Mouse (Mus musculus): ENCODE data around the gene 4833423E24Rik.

Gene 4833423E24Rik

DNA sequence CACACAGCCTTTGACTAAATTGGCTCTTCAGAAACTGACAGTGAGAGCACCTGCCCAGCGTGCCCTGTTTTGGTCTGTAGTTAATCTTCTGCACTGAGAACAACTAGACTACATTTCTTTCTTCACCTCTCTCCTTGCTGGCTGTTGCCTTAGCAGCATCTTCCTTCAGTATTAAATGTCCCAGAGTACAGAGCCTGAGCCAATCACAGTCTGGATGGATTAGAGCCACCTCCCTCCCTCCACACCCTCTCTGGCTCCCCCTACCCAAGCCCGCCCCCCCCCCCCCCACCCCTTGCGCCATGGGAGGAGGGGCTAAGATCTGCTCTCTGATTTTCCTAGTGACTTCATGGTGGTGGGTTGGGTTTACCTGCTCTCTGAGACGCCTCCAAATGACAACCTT is at the start of gene 4833423E24Rik:
TSS of gene 4833423E24Rik (minus strand) at position 146 of the 400 bp plus-strand sequence.
- in situ Hi-C loops (cut with MseI, MboI): no loop called here

DNA sequence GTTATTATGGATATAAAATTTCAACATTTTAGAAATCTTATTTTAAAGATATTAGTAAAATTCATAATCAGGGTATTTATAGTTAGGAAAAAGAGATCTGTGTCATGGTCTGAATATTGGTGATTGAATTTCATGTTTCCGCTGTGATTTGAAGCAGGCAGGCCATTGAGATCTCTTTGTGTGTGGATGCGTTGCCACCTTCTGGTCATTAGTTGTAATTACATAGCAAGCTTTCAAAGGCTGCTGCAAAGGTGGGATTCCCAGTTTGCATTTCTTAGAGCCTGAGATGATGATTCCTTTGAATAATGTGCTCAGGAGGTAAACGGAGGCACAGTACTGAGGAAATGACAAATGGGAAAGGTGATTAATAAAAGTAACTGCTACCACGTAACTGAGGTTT is 42.4 kb upstream of the 4833423E24Rik start:
- in situ Hi-C loops (cut with MseI, MboI): loop anchor here (5.0 to 25.0 kb wide), 3 partner anchors 299 to 439 kb away; no protein-coding TSS in a partner anchor

DNA sequence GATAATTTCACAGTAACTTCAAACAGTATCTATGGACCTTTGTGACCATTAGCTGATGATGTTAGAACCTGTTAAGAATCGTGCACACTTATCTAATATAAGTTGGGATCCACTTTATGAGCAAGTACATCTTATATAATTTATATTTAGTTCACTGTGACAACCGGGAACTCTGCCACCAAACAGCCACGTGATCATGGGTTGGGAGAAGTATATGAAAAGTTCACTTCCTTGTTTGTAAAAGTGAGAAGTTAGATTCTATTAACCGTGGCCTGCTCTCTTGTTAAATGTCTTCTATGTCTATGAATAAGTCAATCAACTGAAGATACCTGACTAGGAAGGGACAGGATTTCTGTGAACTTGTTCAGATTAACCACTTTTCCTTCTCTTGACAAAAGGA is 41.4 kb upstream of the 4833423E24Rik start:
- in situ Hi-C loops (cut with MseI, MboI): loop anchor here (5.0 to 25.0 kb wide), 3 partner anchors 298 to 438 kb away; no protein-coding TSS in a partner anchor

DNA sequence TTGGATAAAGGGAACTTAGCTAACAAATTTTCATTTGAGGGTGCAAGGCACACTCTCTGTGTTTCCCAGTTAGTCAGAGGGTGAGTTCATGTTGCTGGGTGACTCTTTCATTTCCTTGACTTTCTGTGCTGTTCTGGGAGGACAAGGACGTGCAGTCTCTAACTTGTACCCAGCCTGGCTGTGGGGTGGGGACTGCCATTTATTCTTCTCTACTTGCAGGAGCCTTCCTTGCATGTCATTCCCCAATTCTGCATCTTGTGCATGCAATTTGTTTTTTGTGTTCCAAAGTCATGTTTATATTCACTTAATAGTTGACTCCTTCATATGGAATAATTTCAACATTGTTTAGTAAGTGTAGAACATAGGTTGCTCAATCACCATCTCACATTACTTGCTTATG is 36.0 kb upstream of the 4833423E24Rik start:
- in situ Hi-C loops (cut with MseI, MboI): loop anchor here in 1 of 2 experiments (25.0 kb wide), 1 partner anchor 293 kb away; no protein-coding TSS in a partner anchor

DNA sequence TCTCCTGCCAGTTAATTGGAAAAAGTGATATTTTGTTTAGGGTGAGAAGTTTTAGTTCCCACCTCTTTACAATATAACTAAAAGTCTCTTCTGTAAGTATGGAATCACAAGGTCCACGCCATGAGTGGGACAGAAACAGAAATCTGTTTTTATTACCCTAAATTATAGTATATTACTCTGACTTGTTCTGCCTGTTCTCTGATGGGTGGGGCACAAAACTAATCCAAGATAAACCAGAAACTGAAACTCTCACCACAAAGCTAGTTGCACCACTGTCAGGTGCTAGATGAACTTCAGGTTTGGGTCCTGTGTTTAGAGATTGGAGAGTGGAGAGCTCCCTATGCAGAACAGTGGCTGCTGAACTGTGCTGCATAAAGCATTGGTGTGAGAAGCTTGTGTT is 15.1 kb upstream of the 4833423E24Rik start:
- in situ Hi-C loops (cut with MseI, MboI): no loop called here

DNA sequence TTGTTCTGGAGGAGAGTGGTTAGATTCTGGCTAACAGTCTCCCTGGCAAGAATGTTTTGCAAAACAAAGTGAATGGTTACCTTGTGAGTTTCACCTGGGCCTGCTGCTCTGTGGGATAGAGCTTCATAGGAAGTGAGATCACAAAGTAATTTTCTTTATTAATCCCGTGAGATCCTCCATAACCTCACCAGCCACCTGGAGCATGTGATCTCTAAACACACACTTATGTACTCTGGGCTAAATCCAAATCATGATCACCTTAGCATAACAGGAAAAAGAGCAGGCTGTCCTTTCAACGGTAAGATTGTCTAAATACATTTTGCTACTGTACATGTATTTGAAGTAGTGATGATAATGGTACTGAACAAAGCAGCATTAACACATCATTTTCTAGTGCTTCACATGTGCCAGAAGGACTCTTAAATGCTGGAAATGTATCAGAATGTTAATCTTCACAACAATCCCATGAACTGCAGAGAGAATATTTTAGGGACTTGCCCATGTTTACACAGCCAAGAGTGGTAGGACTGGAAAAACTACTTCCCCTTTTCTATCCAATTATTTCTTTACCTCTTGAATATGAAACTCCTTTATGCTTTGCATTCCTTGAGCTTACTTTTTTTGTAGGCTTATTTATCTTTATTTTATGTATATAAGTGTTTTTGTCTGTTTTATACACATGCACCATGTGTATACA is 13.4 kb upstream of the 4833423E24Rik start:
- in situ Hi-C loops (cut with MseI, MboI): no loop called here

DNA sequence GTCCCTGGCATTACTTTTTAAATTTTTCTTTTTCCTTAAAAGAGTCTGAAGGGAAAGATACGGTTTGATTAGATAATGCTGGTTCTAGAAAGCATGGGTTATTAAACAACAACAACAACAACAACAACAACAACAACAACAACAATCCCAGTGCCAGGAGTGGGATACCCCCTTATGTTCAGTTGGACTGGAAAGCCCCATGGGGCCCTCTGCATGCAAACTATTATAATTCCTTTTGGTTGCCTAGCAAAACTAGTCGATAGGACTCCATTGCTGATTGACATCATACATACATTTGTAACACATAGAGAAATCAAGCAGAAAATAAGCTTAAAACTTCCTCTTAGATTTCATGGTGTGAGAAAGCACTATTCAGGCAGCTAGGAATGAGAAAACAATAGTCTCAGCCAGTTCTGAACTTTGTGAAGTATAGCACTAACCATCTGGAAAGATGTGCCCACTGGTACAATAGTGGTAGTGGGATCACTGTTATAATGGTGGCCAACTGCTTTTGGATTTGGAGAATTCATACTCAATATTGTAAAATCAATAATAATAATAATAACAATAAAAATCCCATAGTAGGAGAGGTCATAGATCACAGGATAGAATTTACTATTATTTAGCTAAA is 4.2 kb upstream of the 4833423E24Rik start:
- in situ Hi-C loops (cut with MseI, MboI): no loop called here

DNA sequence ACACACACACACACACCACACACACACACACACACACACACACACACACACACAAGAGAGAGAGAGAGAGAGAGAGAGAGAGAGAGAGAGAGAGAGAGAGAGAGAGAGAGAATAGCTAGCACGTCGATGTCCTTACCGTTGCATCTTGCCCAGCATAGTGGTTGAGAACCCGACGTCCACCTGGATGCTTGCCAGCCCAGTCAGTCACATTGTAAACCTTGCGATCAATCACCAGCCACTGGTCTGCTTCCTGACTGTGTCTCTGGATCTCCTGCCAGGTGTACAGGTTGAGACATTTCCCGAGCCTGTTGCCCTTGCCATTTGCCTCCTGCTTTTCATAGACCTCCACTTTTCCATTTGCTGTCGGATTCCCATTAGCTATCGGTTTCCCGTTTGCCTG is 532 bp downstream of the 4833423E24Rik start:
- in situ Hi-C loops (cut with MseI, MboI): no loop called here

DNA sequence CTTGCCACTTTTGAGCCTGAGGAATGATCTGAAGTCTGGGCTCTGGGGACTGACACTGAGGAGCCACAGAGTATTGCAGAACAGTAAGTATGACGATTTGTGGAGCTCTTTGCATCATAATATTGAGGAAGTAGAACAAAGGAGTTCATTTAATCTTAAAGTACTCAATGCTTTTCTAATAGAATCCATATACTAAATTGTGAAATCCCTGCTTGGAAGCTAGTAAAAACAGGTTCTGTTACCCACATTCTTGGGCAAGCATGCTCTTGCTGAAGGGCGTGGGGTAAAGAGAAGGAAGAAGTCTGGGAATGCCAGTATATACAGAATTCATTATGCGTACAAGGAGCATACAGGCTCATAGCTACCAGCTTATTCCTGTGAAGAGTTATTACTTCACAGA is 8.4 kb downstream of the 4833423E24Rik start:
- in situ Hi-C loops (cut with MseI, MboI): no loop called here

DNA sequence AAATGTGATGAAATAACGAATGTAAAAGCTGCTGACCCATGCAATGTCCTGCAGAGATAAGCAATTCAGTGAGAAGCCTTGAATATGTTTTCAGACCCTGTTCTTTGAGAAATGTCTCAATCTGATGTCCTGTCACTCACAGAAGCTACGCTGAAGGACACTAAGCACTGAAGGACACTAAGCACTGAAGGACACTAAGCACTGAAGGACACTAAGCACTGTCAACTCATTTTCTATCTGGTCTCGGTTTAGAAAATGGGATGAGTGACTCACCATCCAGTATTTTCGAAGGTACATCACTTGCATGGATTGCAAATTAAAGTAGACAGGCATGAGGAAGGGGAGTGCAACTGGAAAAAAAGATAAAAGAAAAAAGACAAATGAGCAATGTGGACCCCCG is 28.4 kb downstream of the 4833423E24Rik start:
- in situ Hi-C loops (cut with MseI, MboI): no loop called here

DNA sequence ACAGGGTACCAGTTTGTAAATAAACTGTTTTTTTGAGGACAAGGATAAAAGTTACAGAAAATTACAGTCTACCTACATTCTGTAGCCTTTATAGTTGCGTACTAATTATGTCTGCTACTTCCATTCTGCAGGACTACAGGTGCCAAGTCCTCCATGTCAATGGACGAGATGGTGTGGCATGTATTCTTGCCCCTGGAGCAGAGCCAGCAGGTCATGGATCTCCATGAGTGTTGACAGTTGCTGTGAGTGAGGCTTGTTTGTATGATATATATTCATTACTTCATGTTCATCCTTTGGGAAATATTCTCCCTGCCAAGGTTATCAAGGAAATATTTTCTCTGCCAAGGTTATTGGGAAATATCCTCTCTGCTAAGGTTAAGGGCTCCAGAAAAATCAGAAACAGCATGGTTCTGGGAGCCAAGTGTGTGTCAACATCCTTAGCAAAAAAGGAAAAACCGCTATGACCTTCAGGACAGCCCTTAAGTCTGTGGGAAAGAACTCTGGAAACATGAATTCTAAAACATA is 52.0 kb downstream of the 4833423E24Rik start:
- in situ Hi-C loops (cut with MseI, MboI): no loop called here

DNA sequence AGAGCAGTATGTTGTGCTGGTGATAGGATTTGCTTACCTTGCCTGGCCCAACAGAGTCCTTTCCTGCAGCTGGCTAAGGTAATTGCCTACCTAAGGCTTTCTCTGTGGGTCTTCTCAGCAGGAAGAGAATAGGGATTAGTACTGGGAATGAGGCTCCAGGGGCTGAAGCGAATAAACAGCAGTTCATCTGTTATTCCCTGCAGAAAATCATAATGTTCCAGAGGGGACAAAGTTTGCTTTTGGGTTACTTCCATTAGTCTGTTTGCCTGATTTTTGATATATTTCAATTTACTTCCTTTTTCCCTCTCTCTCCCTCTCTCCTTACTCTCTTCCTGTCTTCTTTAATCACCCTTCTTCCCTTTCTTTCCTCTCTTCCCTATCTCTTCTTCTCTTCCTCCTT is 75.3 kb downstream of the 4833423E24Rik start, which contains the start of gene Olfr995:
TSS of gene Olfr995 (minus strand) at position 101 of the 400 bp plus-strand sequence.
- in situ Hi-C loops (cut with MseI, MboI): no loop called here

DNA sequence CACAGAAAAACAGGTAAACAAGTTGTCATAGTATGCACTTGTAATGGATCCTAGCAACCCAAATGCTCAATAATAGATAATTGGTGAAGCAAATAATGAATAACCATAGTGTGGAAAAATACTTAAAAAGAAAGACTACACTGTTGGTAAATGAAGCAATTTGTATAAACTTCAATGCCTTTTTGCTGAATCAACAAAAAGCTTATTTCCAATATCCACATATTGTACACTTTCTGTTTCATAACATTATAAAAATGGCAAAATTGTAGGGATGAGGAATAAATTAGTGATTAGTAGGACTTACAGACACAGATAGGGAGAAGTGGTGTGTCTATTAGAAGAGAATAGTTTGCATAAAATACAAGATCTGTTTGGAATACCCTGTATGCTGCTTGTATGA is 76.3 kb downstream of the 4833423E24Rik start:
- in situ Hi-C loops (cut with MseI, MboI): no loop called here

DNA sequence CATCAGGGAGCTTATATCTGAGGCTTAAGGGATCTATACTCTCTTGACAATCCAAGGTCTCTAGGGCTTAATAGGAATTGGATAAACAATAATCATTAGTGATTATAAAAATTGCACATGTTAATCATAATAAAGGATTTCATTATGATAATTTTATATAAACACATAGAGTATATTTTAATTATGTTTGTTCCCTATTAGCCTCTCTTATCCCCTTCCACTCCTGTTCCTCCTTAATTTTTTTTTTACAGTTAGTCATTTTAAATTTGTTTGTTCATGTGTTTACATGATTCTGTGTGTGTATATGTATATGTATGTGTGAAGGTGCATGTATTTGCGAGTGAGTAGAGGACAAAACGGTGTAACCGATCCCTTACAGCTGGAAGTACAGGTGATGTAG is 82.5 kb downstream of the 4833423E24Rik start, which contains the start of gene Olfr994:
TSS of gene Olfr994 (minus strand) at position 101 of the 400 bp plus-strand sequence.
- in situ Hi-C loops (cut with MseI, MboI): no loop called here
